Mouse (Mus musculus): ENCODE measurements around the gene Nfatc3. TPM values are rescaled to one million over a fixed set of nuclear protein-coding genes. Genes with fewer than 3 reads are reported as not detected.

Gene Nfatc3
- polyA plus RNA-seq, 1 experiment from 2014 or later: 6.2 TPM

GRCm38 (mm10) chr8:106123443-106123842, 64.8 kb downstream of the Nfatc3 start:
- Histone ChIP-seq H3K4me1 (replicated peaks; ENCODE audit: control insufficient read depth, insufficient read depth, low read length) (no peaks in the 10 kb centered on the region), H3K9me3 (ENCODE audit: control insufficient read depth, low read length) (no peaks in the 10 kb centered on the region), H3K9ac (ENCODE audit: low read depth, low read length) (no peak overlapping the region), H3K27ac (ENCODE audit: low read depth, low read length) (no peak overlapping the region), H3K36me3 (ENCODE audit: control insufficient read depth, insufficient read depth, low read length) (peaks cover 8% of the 10 kb centered on the region; the same call in 1 of the 2 replicates), H3K4me3 (ENCODE audit: low read depth, low read length) (no peak overlapping the region), H3K27me3 (replicated peaks; ENCODE audit: control insufficient read depth, insufficient read depth, low read length) (no peaks in the 10 kb centered on the region), H3K4me2 (no peak overlapping the region)
- DNase-seq (ENCODE audit: low spot score) (no peak), ATAC-seq (replicated peaks; ENCODE audit: low FRiP score) (no peak)
- 88% methylated on average over 3 of the region's 3 CpGs for WGBS

- no peak for ATAC-seq (replicated peaks; ENCODE audit: low FRiP score)
- Histone ChIP-seq H3K4me2 (no peak overlapping the region), H3K9ac (ENCODE audit: low read depth, low read length) (no peak overlapping the region), H3K4me3 (ENCODE audit: low read depth, low read length) (no peak overlapping the region), H3K36me3 (ENCODE audit: control insufficient read depth, insufficient read depth, low read length) (peaks cover 9% of the 10 kb centered on the region; the same call in 1 of the 2 replicates), H3K27me3 (replicated peaks; ENCODE audit: control insufficient read depth, insufficient read depth, low read length) (no peaks in the 10 kb centered on the region), H3K9me3 (ENCODE audit: control insufficient read depth, low read length) (no peaks in the 10 kb centered on the region), H3K4me1 (replicated peaks; ENCODE audit: control insufficient read depth, insufficient read depth, low read length) (no peaks in the 10 kb centered on the region), H3K27ac (ENCODE audit: low read depth, low read length) (no peak overlapping the region)
- no peak for DNase-seq (ENCODE audit: low spot score)
- WGBS: 86% methylated on average over 1 of the region's 1 CpGs
Observed at GRCm38 (mm10) chr8:106126055-106126454, 67.4 kb downstream of the Nfatc3 start.

- ATAC-seq (replicated peaks; ENCODE audit: low FRiP score) (0 out of 2 replicates have a peak, but pooled peaks have one; percentile 36), DNase-seq (ENCODE audit: low spot score) (no peak)
- H3K27me3 ChIP-seq (replicated peaks; ENCODE audit: control insufficient read depth, insufficient read depth, low read length): no peaks in the 10 kb centered on the region
- WGBS: 66% methylated on average over 3 of the region's 3 CpGs
- H3K4me3 ChIP-seq (ENCODE audit: low read depth, low read length): no peak overlapping the region
- peaks cover 5% of the 10 kb centered on the region; the same call in 1 of the 2 replicates for H3K4me1 ChIP-seq (replicated peaks; ENCODE audit: control insufficient read depth, insufficient read depth, low read length)
- H3K27ac ChIP-seq (ENCODE audit: low read depth, low read length): no peak overlapping the region
- peaks cover 14% of the 10 kb centered on the region; the same call in 1 of the 2 replicates for H3K36me3 ChIP-seq (ENCODE audit: control insufficient read depth, insufficient read depth, low read length)
- H3K9ac ChIP-seq (ENCODE audit: low read depth, low read length): no peak overlapping the region
- H3K4me2 ChIP-seq: no peak overlapping the region
- no peaks in the 10 kb centered on the region for H3K9me3 ChIP-seq (ENCODE audit: control insufficient read depth, low read length)
Observed at GRCm38 (mm10) chr8:106127054-106127453, 68.4 kb downstream of the Nfatc3 start.

- ATAC-seq (replicated peaks; ENCODE audit: low FRiP score) (no peak), DNase-seq (ENCODE audit: low spot score) (no peak)
- Histone ChIP-seq H3K27ac (ENCODE audit: low read depth, low read length) (no peak overlapping the region), H3K9ac (ENCODE audit: low read depth, low read length) (no peak overlapping the region), H3K36me3 (ENCODE audit: control insufficient read depth, insufficient read depth, low read length) (peaks cover 19% of the 10 kb centered on the region; the same call in 1 of the 2 replicates), H3K4me1 (replicated peaks; ENCODE audit: control insufficient read depth, insufficient read depth, low read length) (peaks cover 7% of the 10 kb centered on the region; the same call in 1 of the 2 replicates), H3K4me3 (ENCODE audit: low read depth, low read length) (no peak overlapping the region), H3K4me2 (no peak overlapping the region), H3K27me3 (replicated peaks; ENCODE audit: control insufficient read depth, insufficient read depth, low read length) (peaks cover 2% of the 10 kb centered on the region; the same call in 1 of the 2 replicates), H3K9me3 (ENCODE audit: control insufficient read depth, low read length) (no peaks in the 10 kb centered on the region)
- 91% methylated on average over 10 of the region's 10 CpGs for WGBS
Observed at GRCm38 (mm10) chr8:106127882-106128410, 69.3 kb downstream of the Nfatc3 start.

- Histone ChIP-seq H3K36me3 (ENCODE audit: control insufficient read depth, insufficient read depth, low read length) (peaks cover 22% of the 10 kb centered on the region; the same call in 1 of the 2 replicates), H3K4me1 (replicated peaks; ENCODE audit: control insufficient read depth, insufficient read depth, low read length) (peaks cover 7% of the 10 kb centered on the region; the same call in 1 of the 2 replicates), H3K4me3 (ENCODE audit: low read depth, low read length) (no peak overlapping the region), H3K9ac (ENCODE audit: low read depth, low read length) (no peak overlapping the region), H3K9me3 (ENCODE audit: control insufficient read depth, low read length) (no peaks in the 10 kb centered on the region), H3K27me3 (replicated peaks; ENCODE audit: control insufficient read depth, insufficient read depth, low read length) (peaks cover 14% of the 10 kb centered on the region), H3K27ac (ENCODE audit: low read depth, low read length) (no peak overlapping the region), H3K4me2 (no peak overlapping the region)
- ATAC-seq (replicated peaks; ENCODE audit: low FRiP score) (no peak), DNase-seq (ENCODE audit: low spot score) (no peak)
Observed at GRCm38 (mm10) chr8:106129232-106129930, 70.7 kb downstream of the Nfatc3 start.

- Histone ChIP-seq H3K4me3 (ENCODE audit: low read depth, low read length) (no peak overlapping the region), H3K9ac (ENCODE audit: low read depth, low read length) (no peak overlapping the region), H3K27me3 (replicated peaks; ENCODE audit: control insufficient read depth, insufficient read depth, low read length) (peaks cover 20% of the 10 kb centered on the region), H3K4me2 (no peak overlapping the region), H3K27ac (ENCODE audit: low read depth, low read length) (no peak overlapping the region), H3K9me3 (ENCODE audit: control insufficient read depth, low read length) (no peaks in the 10 kb centered on the region), H3K4me1 (replicated peaks; ENCODE audit: control insufficient read depth, insufficient read depth, low read length) (peaks cover 7% of the 10 kb centered on the region), H3K36me3 (ENCODE audit: control insufficient read depth, insufficient read depth, low read length) (peaks cover 22% of the 10 kb centered on the region; the same call in 1 of the 2 replicates)
- DNase-seq (ENCODE audit: low spot score) (no peak), ATAC-seq (replicated peaks; ENCODE audit: low FRiP score) (no peak)
- WGBS: 77% methylated on average over 2 of the region's 2 CpGs
Observed at GRCm38 (mm10) chr8:106129997-106130396, 71.4 kb downstream of the Nfatc3 start.

GRCm38 (mm10) chr8:106130505-106130904, 71.9 kb downstream of the Nfatc3 start:
- 85% methylated on average over 2 of the region's 2 CpGs for WGBS

GRCm38 (mm10) chr8:106131021-106131420, 72.4 kb downstream of the Nfatc3 start:
- no peak overlapping the region for H3K27ac ChIP-seq (ENCODE audit: low read depth, low read length)
- peaks cover 22% of the 10 kb centered on the region; the same call in 1 of the 2 replicates for H3K36me3 ChIP-seq (ENCODE audit: control insufficient read depth, insufficient read depth, low read length)
- H3K4me3 ChIP-seq (ENCODE audit: low read depth, low read length): no peak overlapping the region
- H3K4me1 ChIP-seq (replicated peaks; ENCODE audit: control insufficient read depth, insufficient read depth, low read length): peaks cover 13% of the 10 kb centered on the region
- ATAC-seq (replicated peaks; ENCODE audit: low FRiP score) (no peak), DNase-seq (ENCODE audit: low spot score) (no peak)
- H3K4me2 ChIP-seq: no peak overlapping the region
- no peaks in the 10 kb centered on the region for H3K9me3 ChIP-seq (ENCODE audit: control insufficient read depth, low read length)
- 85% methylated on average over 4 of the region's 4 CpGs for WGBS
- peaks cover 30% of the 10 kb centered on the region for H3K27me3 ChIP-seq (replicated peaks; ENCODE audit: control insufficient read depth, insufficient read depth, low read length)
- H3K9ac ChIP-seq (ENCODE audit: low read depth, low read length): no peak overlapping the region

More at GRCm38 (mm10) chr8:106130505-106130904, 71.9 kb downstream of the Nfatc3 start:
- Histone ChIP-seq H3K27ac (ENCODE audit: low read depth, low read length) (no peak overlapping the region), H3K9me3 (ENCODE audit: control insufficient read depth, low read length) (no peaks in the 10 kb centered on the region), H3K4me2 (no peak overlapping the region), H3K4me1 (replicated peaks; ENCODE audit: control insufficient read depth, insufficient read depth, low read length) (peaks cover 7% of the 10 kb centered on the region), H3K27me3 (replicated peaks; ENCODE audit: control insufficient read depth, insufficient read depth, low read length) (peaks cover 25% of the 10 kb centered on the region), H3K4me3 (ENCODE audit: low read depth, low read length) (no peak overlapping the region), H3K36me3 (ENCODE audit: control insufficient read depth, insufficient read depth, low read length) (peaks cover 22% of the 10 kb centered on the region; the same call in 1 of the 2 replicates), H3K9ac (ENCODE audit: low read depth, low read length) (no peak overlapping the region)
- ATAC-seq (replicated peaks; ENCODE audit: low FRiP score) (no peak), DNase-seq (ENCODE audit: low spot score) (no peak)
